Mouse (Mus musculus): ENCODE measurements around the gene Pde9a. TPM values are rescaled to one million over a fixed set of nuclear protein-coding genes. Genes with fewer than 3 reads are reported as not detected.

Pde9a gene
- polyA plus RNA-seq, 1 experiment, result 74.3 TPM

DNA sequence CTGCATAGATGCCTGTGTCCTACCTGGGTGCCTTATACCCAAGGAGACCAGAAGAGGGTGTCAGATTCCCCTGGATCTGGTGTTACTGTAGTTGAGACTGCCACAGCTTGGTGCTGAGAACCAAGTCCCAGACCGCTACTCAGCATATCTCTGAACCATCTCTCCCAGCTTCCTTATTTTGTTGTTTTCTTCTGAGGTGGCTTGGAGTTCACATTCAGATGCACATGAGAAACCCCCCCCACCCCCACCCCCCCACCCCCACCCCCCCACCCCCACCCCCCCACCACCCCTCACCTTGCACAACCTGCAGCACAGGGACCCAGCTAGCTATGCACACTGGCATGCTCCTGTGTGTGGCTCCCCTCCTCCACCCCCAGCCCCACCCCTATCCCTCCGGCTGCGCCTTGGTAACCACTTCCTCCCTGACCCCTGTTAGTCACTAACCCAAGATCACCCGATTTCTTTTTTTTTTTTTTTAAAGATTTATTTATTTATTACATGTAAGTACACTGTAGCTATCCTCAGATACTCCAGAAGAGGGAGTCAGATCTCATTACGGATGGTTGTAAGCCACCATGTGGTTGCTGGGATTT lies 50.9 kb downstream of the Pde9a start:
- peaks cover 11% of the 10 kb centered on the region for H3K4me1 ChIP-seq (ENCODE audit: control insufficient read depth, insufficient read depth, low read length)
- TF ChIP-seq CTCF (conservative IDR thresholded peaks at IDR 0.05; ENCODE audit: insufficient read depth, insufficient read length, low read depth, low read length) (no peak), POLR2A (IDR thresholded peaks at IDR 0.05; ENCODE audit: low read depth, low read length) (no peak)
- no peak overlapping the region for H3K27ac ChIP-seq (ENCODE audit: insufficient read depth, low read depth, low read length)
- no peak overlapping the region for H3K4me3 ChIP-seq (ENCODE audit: insufficient read depth, low read depth, low read length)
- DNase-seq, result no peak
- no peaks in the 10 kb centered on the region for H3K27me3 ChIP-seq (replicated peaks; ENCODE audit: control insufficient read depth, insufficient read depth, low read length)
- H3K36me3 ChIP-seq (ENCODE audit: control insufficient read depth, insufficient read depth, low read length), result no peaks in the 10 kb centered on the region
- 43% methylated on average over 5 of the region's 5 CpGs for WGBS

DNA sequence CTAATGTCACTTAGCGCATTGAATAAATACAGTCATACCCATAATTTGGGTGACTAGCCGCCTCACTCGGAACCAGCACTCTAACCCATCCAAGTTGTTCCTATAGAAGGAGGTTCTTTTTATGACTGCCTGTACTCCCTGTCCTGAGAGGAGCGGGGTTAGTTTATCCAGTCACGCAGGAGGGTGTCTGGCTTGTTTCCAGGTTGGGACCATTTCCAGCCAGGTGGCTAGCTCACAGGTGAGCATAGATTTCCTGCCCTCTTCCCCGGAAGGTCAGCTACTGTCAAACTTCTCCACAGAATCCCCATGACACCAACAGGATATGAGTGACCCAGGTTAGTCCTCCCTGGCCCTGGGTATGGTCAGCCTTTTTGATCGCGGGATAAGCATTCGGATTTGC lies 51.5 kb downstream of the Pde9a start:
- 80% methylated on average over 9 of the region's 9 CpGs for WGBS
- H3K27me3 ChIP-seq (replicated peaks; ENCODE audit: control insufficient read depth, insufficient read depth, low read length), result no peaks in the 10 kb centered on the region
- no peaks in the 10 kb centered on the region for H3K36me3 ChIP-seq (ENCODE audit: control insufficient read depth, insufficient read depth, low read length)
- no peak overlapping the region for H3K4me3 ChIP-seq (ENCODE audit: insufficient read depth, low read depth, low read length)
- TF ChIP-seq CTCF (conservative IDR thresholded peaks at IDR 0.05; ENCODE audit: insufficient read depth, insufficient read length, low read depth, low read length) (no peak), POLR2A (IDR thresholded peaks at IDR 0.05; ENCODE audit: low read depth, low read length) (no peak)
- DNase-seq, result no peak
- peaks cover 9% of the 10 kb centered on the region for H3K4me1 ChIP-seq (ENCODE audit: control insufficient read depth, insufficient read depth, low read length)
- H3K27ac ChIP-seq (ENCODE audit: insufficient read depth, low read depth, low read length), result no peak overlapping the region

DNA sequence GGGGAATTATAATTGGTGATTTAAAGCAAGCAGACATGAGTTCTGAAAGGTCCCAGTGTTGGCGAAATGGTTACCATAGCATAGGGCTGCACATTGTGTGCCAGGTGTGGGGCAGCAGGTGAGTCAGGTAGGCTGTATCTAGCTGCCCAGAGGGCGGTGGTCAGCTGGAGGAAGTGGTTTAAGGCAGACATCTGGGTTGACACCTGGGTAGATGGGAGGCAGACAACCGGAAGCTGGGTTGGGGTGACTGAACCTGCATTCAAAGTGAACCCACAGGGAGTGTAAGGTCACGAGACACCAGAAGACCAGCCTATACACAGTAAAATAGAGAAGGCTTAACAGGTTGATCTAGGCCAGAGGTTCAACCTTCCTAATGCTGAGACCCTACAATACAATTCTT lies 54.0 kb downstream of the Pde9a start:
- no peak for TF ChIP-seq CTCF (conservative IDR thresholded peaks at IDR 0.05; ENCODE audit: insufficient read depth, insufficient read length, low read depth, low read length)
- TF ChIP-seq POLR2A (IDR thresholded peaks at IDR 0.05; ENCODE audit: low read depth, low read length), result no peak
- WGBS, result 89% methylated on average over 4 of the region's 4 CpGs
- Histone ChIP-seq H3K4me1 (ENCODE audit: control insufficient read depth, insufficient read depth, low read length) (peaks cover 5% of the 10 kb centered on the region), H3K27me3 (replicated peaks; ENCODE audit: control insufficient read depth, insufficient read depth, low read length) (no peaks in the 10 kb centered on the region), H3K36me3 (ENCODE audit: control insufficient read depth, insufficient read depth, low read length) (no peaks in the 10 kb centered on the region), H3K27ac (ENCODE audit: insufficient read depth, low read depth, low read length) (no peak overlapping the region), H3K4me3 (ENCODE audit: insufficient read depth, low read depth, low read length) (no peak overlapping the region)
- DNase-seq, result no peak

DNA sequence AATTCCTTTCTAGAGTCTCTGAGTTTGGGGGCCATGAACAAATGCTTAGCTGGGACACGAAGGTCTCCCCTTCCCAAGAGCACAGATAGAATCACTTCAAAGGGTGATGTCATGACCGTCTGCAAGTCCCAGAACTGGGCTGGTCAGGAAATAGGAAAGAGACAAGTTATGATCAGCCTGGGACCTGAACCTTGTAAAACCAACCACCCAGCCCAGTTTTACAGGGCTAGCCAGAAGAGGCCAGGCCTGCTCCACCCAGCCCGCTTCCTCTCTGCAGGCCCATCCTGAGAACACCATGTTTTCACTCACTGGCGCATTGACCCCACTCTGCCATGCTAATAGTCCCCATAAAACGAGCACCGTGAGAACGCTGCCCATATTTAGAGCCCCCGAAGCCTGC lies 56.5 kb downstream of the Pde9a start:
- Histone ChIP-seq H3K27me3 (replicated peaks; ENCODE audit: control insufficient read depth, insufficient read depth, low read length) (no peaks in the 10 kb centered on the region), H3K27ac (ENCODE audit: insufficient read depth, low read depth, low read length) (no peak overlapping the region), H3K4me1 (ENCODE audit: control insufficient read depth, insufficient read depth, low read length) (peaks cover 14% of the 10 kb centered on the region), H3K4me3 (ENCODE audit: insufficient read depth, low read depth, low read length) (no peak overlapping the region), H3K36me3 (ENCODE audit: control insufficient read depth, insufficient read depth, low read length) (no peaks in the 10 kb centered on the region)
- DNase-seq, result no peak
- WGBS, result 82% methylated on average over 8 of the region's 8 CpGs
- no peak for TF ChIP-seq POLR2A (IDR thresholded peaks at IDR 0.05; ENCODE audit: low read depth, low read length)
- no peak for TF ChIP-seq CTCF (conservative IDR thresholded peaks at IDR 0.05; ENCODE audit: insufficient read depth, insufficient read length, low read depth, low read length)

DNA sequence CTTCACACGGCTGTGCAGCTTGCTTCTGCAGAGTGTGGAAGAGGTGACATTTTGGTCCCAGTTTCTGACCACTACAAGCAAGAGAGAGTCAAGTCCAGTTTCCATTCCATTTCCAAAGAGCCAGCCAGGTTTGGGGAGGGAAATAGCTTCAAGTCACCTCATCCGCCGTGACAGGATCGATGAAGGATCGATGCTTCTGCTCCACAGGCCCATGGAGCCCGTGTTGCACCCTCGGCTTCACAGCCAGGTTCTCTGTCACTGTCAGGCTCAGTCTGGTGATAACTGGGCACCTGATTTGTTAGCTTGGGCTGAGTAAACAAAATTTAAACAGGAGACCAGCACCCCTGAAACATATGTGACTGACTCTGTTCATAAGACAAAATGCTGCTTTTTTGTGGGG lies 58.2 kb downstream of the Pde9a start:
- no peak for TF ChIP-seq CTCF (conservative IDR thresholded peaks at IDR 0.05; ENCODE audit: insufficient read depth, insufficient read length, low read depth, low read length)
- no peak for TF ChIP-seq POLR2A (IDR thresholded peaks at IDR 0.05; ENCODE audit: low read depth, low read length)
- no peaks in the 10 kb centered on the region for H3K36me3 ChIP-seq (ENCODE audit: control insufficient read depth, insufficient read depth, low read length)
- no peaks in the 10 kb centered on the region for H3K27me3 ChIP-seq (replicated peaks; ENCODE audit: control insufficient read depth, insufficient read depth, low read length)
- no peak for DNase-seq
- H3K27ac ChIP-seq (ENCODE audit: insufficient read depth, low read depth, low read length), result no peak overlapping the region
- H3K4me1 ChIP-seq (ENCODE audit: control insufficient read depth, insufficient read depth, low read length), result peaks cover 14% of the 10 kb centered on the region
- no peak overlapping the region for H3K4me3 ChIP-seq (ENCODE audit: insufficient read depth, low read depth, low read length)
- WGBS, result 79% methylated on average over 7 of the region's 7 CpGs

DNA sequence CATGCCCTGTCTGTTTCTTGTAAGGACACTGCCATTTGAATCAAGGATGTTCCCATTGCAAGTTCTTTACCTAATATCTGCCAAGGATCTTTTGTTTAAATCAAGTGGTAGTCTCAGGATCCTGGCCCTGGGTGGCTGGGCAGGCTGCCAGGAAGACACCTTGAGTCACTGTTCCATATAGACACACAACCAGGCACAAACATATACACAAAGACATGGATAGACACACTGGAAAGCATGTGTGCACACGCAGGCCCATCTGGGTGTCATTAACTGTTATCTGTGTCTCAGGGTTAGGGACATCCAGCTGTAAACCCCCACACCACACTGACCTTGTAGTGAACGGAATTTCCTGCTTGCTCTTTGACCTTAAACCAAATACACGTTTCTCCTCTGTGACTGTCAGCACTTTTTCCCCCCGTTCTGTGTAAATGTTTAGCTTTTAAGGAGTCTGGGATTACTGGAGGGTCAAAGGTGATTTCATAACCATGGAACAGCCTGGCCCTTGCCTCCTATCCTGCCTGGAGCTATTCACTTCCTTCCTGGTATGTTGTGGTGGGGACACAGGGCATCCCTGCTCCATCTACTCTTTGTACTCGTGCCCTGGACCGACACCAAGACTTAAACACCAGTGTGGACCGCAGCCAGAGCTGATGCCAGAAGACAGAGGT lies 59.2 kb downstream of the Pde9a start:
- peak; percentile 94 for DNase-seq
- Histone ChIP-seq H3K27me3 (replicated peaks; ENCODE audit: control insufficient read depth, insufficient read depth, low read length) (no peaks in the 10 kb centered on the region), H3K27ac (ENCODE audit: insufficient read depth, low read depth, low read length) (peak overlapping the region; percentile 79), H3K4me1 (ENCODE audit: control insufficient read depth, insufficient read depth, low read length) (peaks cover 14% of the 10 kb centered on the region), H3K36me3 (ENCODE audit: control insufficient read depth, insufficient read depth, low read length) (no peaks in the 10 kb centered on the region), H3K4me3 (ENCODE audit: insufficient read depth, low read depth, low read length) (no peak overlapping the region)
- 20% methylated on average over 7 of the region's 7 CpGs for WGBS
- TF ChIP-seq CTCF (conservative IDR thresholded peaks at IDR 0.05; ENCODE audit: insufficient read depth, insufficient read length, low read depth, low read length), result no peak
- no peak for TF ChIP-seq POLR2A (IDR thresholded peaks at IDR 0.05; ENCODE audit: low read depth, low read length)

DNA sequence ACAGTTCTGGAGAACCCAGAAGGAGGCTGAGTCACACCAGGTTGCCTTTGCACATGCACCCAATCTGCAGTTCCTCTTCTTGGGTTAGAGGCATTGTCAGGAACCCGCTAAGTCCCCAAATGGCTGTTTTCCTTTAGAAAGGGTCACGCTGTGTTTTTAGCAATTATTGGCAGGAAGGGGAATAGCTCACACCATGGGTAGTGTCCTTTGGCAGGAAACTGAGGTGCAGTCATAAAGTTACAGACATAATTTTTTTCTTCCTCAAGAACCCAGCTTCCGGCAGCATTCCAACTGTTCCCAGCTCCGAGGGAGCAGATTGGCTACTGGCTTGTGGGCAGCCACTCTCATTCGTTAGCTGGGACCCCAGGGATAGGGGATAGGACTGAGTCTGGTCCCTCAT lies 61.8 kb downstream of the Pde9a start:
- 68% methylated on average over 5 of the region's 5 CpGs for WGBS
- H3K4me3 ChIP-seq (ENCODE audit: insufficient read depth, low read depth, low read length), result no peak overlapping the region
- H3K27ac ChIP-seq (ENCODE audit: insufficient read depth, low read depth, low read length), result no peak overlapping the region
- H3K4me1 ChIP-seq (ENCODE audit: control insufficient read depth, insufficient read depth, low read length), result peaks cover 14% of the 10 kb centered on the region
- H3K36me3 ChIP-seq (ENCODE audit: control insufficient read depth, insufficient read depth, low read length), result no peaks in the 10 kb centered on the region
- no peak for DNase-seq
- TF ChIP-seq POLR2A (IDR thresholded peaks at IDR 0.05; ENCODE audit: low read depth, low read length) (no peak), CTCF (conservative IDR thresholded peaks at IDR 0.05; ENCODE audit: insufficient read depth, insufficient read length, low read depth, low read length) (no peak)
- no peaks in the 10 kb centered on the region for H3K27me3 ChIP-seq (replicated peaks; ENCODE audit: control insufficient read depth, insufficient read depth, low read length)
